Mouse (Mus musculus) urinary bladder, adult 2 months (tissue): Measurements from ENCODE around the gene Tat. TPM values are rescaled to one million over a fixed set of nuclear protein-coding genes. Genes with fewer than 3 reads are reported as not detected.

Experiments used
- polyA plus RNA-seq: library from polyadenylated mRNA; depleted of rRNA; stranded (reverse); fragments of >200 nt; gene quantifications from 2 replicates; pipeline ENCODE4 v1.2.3, GENCODE M21; 2012; rRNA removed

Gene Tat
- polyA plus RNA-seq, 1 experiment, result 0.40 TPM

Other genes with a start within 250 kb of the Tat start
- 58.7 TPM in 2 replicates for gene Ap1g1, start 211.9 kb upstream of the Tat start, polyA plus RNA-seq
- gene Phlpp2, start 121.9 kb upstream of the Tat start, polyA plus RNA-seq, result 5.7 and 6.4 TPM in 2 replicates
- gene Marveld3, start 28.2 kb upstream of the Tat start, polyA plus RNA-seq, result 10.2 and 10.6 TPM in 2 replicates
- 0.86 and 2.1 TPM in 2 replicates for gene Chst4, start 49.3 kb downstream of the Tat start, polyA plus RNA-seq
- gene Zfp612, start 89.3 kb downstream of the Tat start, polyA plus RNA-seq, result 6.7 and 8.3 TPM in 2 replicates
- gene Gm21964, start 110.8 kb downstream of the Tat start, polyA plus RNA-seq, result not detected in 2 replicates
- not detected in 2 replicates for gene Gm17720, start 112.3 kb downstream of the Tat start, polyA plus RNA-seq
- gene Calb2, start 177.8 kb downstream of the Tat start, polyA plus RNA-seq, result 0.07 and 0.11 TPM in 2 replicates
- 5.2 and 5.5 TPM in 2 replicates for gene Cmtr2, start 225.2 kb downstream of the Tat start, polyA plus RNA-seq